Mouse (Mus musculus) myocyte (in vitro differentiated cells): Measurements from ENCODE around the gene Exosc3.

Experiments used
- MAX ChIP-seq: IDR thresholded peaks from one replicate; pipeline ENCODE4 v1.6.1; 2011; ENCODE audit warnings: low read depth, mild to moderate bottlenecking, control low read depth
- POLR2A ChIP-seq: IDR thresholded peaks from one replicate; pipeline ENCODE4 v1.6.1; 2011; ENCODE audit warnings: low read depth, mild to moderate bottlenecking, control low read depth, moderate library complexity; ENCODE audit not compliant: insufficient read length
- TCF12 ChIP-seq: IDR thresholded peaks from one replicate; pipeline ENCODE4 v1.6.1; 2011; ENCODE audit warnings: mild to moderate bottlenecking, control low read depth; ENCODE audit not compliant: poor library complexity, insufficient read depth, severe bottlenecking
- TCF3 ChIP-seq: IDR thresholded peaks from one replicate; pipeline ENCODE4 v1.6.1; 2011; ENCODE audit warnings: low read depth, control low read depth; ENCODE audit not compliant: insufficient read length
- USF1 ChIP-seq: IDR thresholded peaks from one replicate; pipeline ENCODE4 v1.6.1; 2011; ENCODE audit warnings: low read depth, mild to moderate bottlenecking, control low read depth, moderate library complexity

DNA sequence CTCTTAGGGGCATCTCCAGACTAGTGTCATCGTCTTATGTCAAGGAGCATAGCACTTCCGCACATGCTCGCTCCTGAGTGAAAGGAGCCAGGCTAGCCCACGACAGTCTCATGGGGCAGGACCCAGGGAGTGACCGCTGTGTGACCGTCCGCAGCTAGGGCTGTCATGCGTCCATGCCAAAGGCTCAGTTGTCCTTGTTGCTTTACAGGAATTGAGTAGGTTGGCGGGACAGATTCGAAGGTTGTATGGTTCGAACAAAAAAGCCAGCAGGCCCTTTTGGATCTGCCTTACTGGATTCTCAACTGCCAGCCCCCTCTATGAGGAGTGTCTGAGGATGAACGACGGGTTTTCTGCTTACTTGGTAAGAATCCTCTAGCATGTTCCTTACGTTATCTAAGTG is 37.0 kb downstream of the Exosc3 start:
- TF ChIP-seq MAX (no peak), POLR2A (no peak), TCF12 (no peak), TCF3 (no peak), USF1 (no peak)
